Mouse (Mus musculus): ENCODE measurements around the gene Cyp4f37. TPM values are rescaled to one million over a fixed set of nuclear protein-coding genes. Genes with fewer than 3 reads are reported as not detected.

Cyp4f37 gene
- total RNA-seq, 4 experiments from 2014 or later, result not detected

- DNase-seq (ENCODE audit: low spot score), result no peak
These were observed 64.1 kb downstream of the Cyp4f37 start, which contains the start of gene Cyp4f15 for GRCm38 (mm10) chr17:32685048-32685750. Gene Cyp4f15 (plus strand): TSS chr17:32685627.

Other genes starting within 250 kb of the Cyp4f37 start
- gene Wiz, start 231.9 kb upstream of the Cyp4f37 start, total RNA-seq (2022), result 10 to 100 TPM; 14.0 to 17.2 (median 15.4) TPM
- 1 to 10 TPM in 1 of 4 experiments, under 1 TPM in 3; 0.33 to 1.2 (median 0.61) TPM for gene Rasal3, start 217.7 kb upstream of the Cyp4f37 start, total RNA-seq (2022)
- not detected for gene Pglyrp2, start 197.1 kb upstream of the Cyp4f37 start, total RNA-seq (2022)
- under 1 TPM in 1 of 4 experiments, not detected in 3; 0.23 TPM for gene Cyp4f39, start 168.6 kb upstream of the Cyp4f37 start, total RNA-seq (2022)
- gene Cyp4f17, start 115.3 kb upstream of the Cyp4f37 start, total RNA-seq (2022), result 1 to 10 TPM; 4.8 to 9.0 (median 7.8) TPM
- 1 to 10 TPM; 6.5 to 9.8 (median 7.3) TPM for gene Cyp4f16, start 84.8 kb upstream of the Cyp4f37 start, total RNA-seq (2022)
- gene Cyp4f40, start 37.6 kb downstream of the Cyp4f37 start, total RNA-seq (2022), result not detected
- gene Cyp4f15, start 64.3 kb downstream of the Cyp4f37 start, total RNA-seq (2022), result under 1 TPM in 1 of 4 experiments, not detected in 3; 0.16 TPM
- gene Zfp871, start 167.0 kb downstream of the Cyp4f37 start, total RNA-seq (2022), result 10 to 100 TPM; 28.7 to 30.8 (median 29.3) TPM
- gene Zfp811, start 188.6 kb downstream of the Cyp4f37 start, total RNA-seq (2022), result under 1 TPM; 0.16 to 0.38 (median 0.25) TPM
- 10 to 100 TPM in 2 of 4 experiments, 1 to 10 TPM in 2; 5.9 to 12.0 (median 9.9) TPM for gene Zfp799, start 209.0 kb downstream of the Cyp4f37 start, total RNA-seq (2022)